Mouse (Mus musculus) lung, postnatal 0 days (tissue): ENCODE measurements around the gene Foxd2.
A peak's percentile ranks its signal among the peaks of the same experiment; 100 is the strongest.

Experiments used
- CTCF ChIP-seq: IDR thresholded peaks from 2 replicates; pipeline ENCODE4 v1.5.1; 2016; ENCODE audit warnings: antibody characterized with exemption, mild to moderate bottlenecking
- EP300 ChIP-seq: IDR thresholded peaks from 2 replicates; pipeline ENCODE4 v1.6.1; 2016; ENCODE audit warnings: antibody characterized with exemption, mild to moderate bottlenecking, control low read depth

GRCm38 (mm10) chr4:114913594-114913962 lies 4.9 kb upstream of the Foxd2 start:
- peak; percentile 71 for TF ChIP-seq CTCF
- TF ChIP-seq EP300 = no peak
